Comparison of ENCODE assay signal across 32 mouse cellular contexts in the genomic region with DNA sequence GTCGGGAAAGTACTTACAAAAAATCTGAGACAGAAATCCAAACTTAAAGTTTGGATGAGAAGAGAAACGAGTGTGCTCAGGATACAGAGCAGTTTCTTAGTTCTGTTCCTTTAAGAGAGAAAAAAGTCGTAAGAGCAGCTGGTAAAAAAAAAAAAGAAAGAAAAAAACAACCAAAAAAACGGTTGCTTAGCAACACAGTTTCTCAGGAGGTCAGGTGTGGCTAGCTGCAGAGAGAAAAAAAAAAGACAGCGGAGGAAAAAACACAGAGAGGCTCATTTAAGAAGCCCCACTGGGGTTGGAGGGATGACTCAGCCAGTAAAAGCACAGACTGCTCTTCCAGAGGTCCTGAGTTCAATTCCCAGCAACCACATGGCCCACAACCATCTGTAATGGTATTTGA. TPM values are rescaled to one million over a fixed set of nuclear protein-coding genes. Genes with fewer than 3 reads are reported as not detected.
DNase-seq lines count a peak whose midpoint lies in the region; ATAC-seq and TF ChIP-seq lines count a peak whose summit lies in the region.
"Had no signal": no experiment of that assay in that cellular context is flagged by ENCODE, and none has a peak within 500 bp of the region (broad histone marks: within the 10 kb centered on the region; RNA-seq: fewer than 3 reads in every experiment).

No protein-coding gene starts in this region.

- TF ChIP-seq CTCF in brain, embryonic 14.5 days (IDR thresholded peaks at IDR 0.05; ENCODE audit: borderline replicate concordance, extremely low read depth, insufficient read depth, insufficient read length) = no peak
- TF ChIP-seq CTCF in layer of hippocampus, adult 2 months (conservative IDR thresholded peaks at IDR 0.05) = no peak

- 66% methylated on average over 5 of the region's 5 CpGs for WGBS in embryonic facial prominence, embryonic 14.5 days
- WGBS in embryonic facial prominence, embryonic 10.5 days = 78% methylated on average over 5 of the region's 5 CpGs
- 78% methylated on average over 5 of the region's 5 CpGs for WGBS in midbrain, embryonic 11.5 days
- WGBS in midbrain, embryonic 10.5 days = 87% methylated on average over 5 of the region's 5 CpGs

- H3K36me3 ChIP-seq in embryonic facial prominence, embryonic 14.5 days (ENCODE audit: control insufficient read depth, insufficient read depth, low read length) = no peaks in the 10 kb centered on the region
- peaks cover 7% of the 10 kb centered on the region for H3K36me3 ChIP-seq in embryonic facial prominence, embryonic 10.5 days (replicated peaks)
- no peaks in the 10 kb centered on the region for H3K36me3 ChIP-seq in midbrain, embryonic 11.5 days (ENCODE audit: control insufficient read depth, insufficient read depth, low read length)
- H3K36me3 ChIP-seq in midbrain, embryonic 10.5 days = peaks cover 4% of the 10 kb centered on the region; the same call in 1 of the 2 replicates
- H3K36me3 ChIP-seq in ES-E14 (ENCODE audit: control insufficient read depth, insufficient read depth, low read length, poor library complexity, severe bottlenecking) = no peaks in the 10 kb centered on the region
- H3K36me3 ChIP-seq: embryonic facial prominence, embryonic 13.5 days; forebrain, embryonic 12.5 days; heart, embryonic 10.5 days; heart, embryonic 15.5 days; intestine, embryonic 15.5 days; liver, embryonic 13.5 days; stomach, embryonic 15.5 days had no signal

- H3K4me2 ChIP-seq in embryonic facial prominence, embryonic 14.5 days (ENCODE audit: low read depth, low read length) = no peak overlapping the region
- no peak overlapping the region for H3K4me2 ChIP-seq in midbrain, embryonic 11.5 days
- H3K4me2 ChIP-seq: embryonic facial prominence, embryonic 13.5 days; forebrain, embryonic 12.5 days; heart, embryonic 15.5 days; intestine, embryonic 15.5 days; limb, embryonic 15.5 days; liver, embryonic 13.5 days; stomach, embryonic 15.5 days had no signal

- H3K9me3 ChIP-seq in embryonic facial prominence, embryonic 14.5 days (ENCODE audit: control insufficient read depth, low read length) = 0 out of 2 replicates have a peak, but pooled peaks cover 3% of the 10 kb centered on the region
- H3K9me3 ChIP-seq in embryonic facial prominence, embryonic 10.5 days = no peaks in the 10 kb centered on the region
- H3K9me3 ChIP-seq in midbrain, embryonic 11.5 days (ENCODE audit: control insufficient read depth, low read length) = no peaks in the 10 kb centered on the region
- H3K9me3 ChIP-seq in midbrain, embryonic 10.5 days (replicated peaks) = no peaks in the 10 kb centered on the region
- peaks cover 2% of the 10 kb centered on the region; the same call in 1 of the 2 replicates for H3K9me3 ChIP-seq in ES-E14 (ENCODE audit: control insufficient read depth, insufficient read depth, low read depth, low read length)
- H3K9me3 ChIP-seq: embryonic facial prominence, embryonic 13.5 days; forebrain, embryonic 12.5 days; heart, embryonic 10.5 days; heart, embryonic 15.5 days; intestine, embryonic 15.5 days; limb, embryonic 10.5 days; limb, embryonic 15.5 days; liver, embryonic 13.5 days; stomach, embryonic 15.5 days had no signal

- no peaks in the 10 kb centered on the region for H3K27me3 ChIP-seq in embryonic facial prominence, embryonic 14.5 days (replicated peaks; ENCODE audit: control insufficient read depth, insufficient read depth, low read length)
- no peaks in the 10 kb centered on the region for H3K27me3 ChIP-seq in embryonic facial prominence, embryonic 10.5 days (replicated peaks; ENCODE audit: low read depth, poor library complexity, severe bottlenecking)
- no peaks in the 10 kb centered on the region for H3K27me3 ChIP-seq in midbrain, embryonic 11.5 days (ENCODE audit: control insufficient read depth, insufficient read depth, low read length)
- H3K27me3 ChIP-seq in midbrain, embryonic 10.5 days (ENCODE audit: low read depth, poor library complexity, severe bottlenecking) = no peaks in the 10 kb centered on the region
- H3K27me3 ChIP-seq: embryonic facial prominence, embryonic 13.5 days; forebrain, embryonic 12.5 days; heart, embryonic 15.5 days; intestine, embryonic 15.5 days; limb, embryonic 15.5 days; liver, embryonic 13.5 days; stomach, embryonic 15.5 days had no signal

- no peak overlapping the region for H3K9ac ChIP-seq in embryonic facial prominence, embryonic 14.5 days (ENCODE audit: low read depth, low read length)
- H3K9ac ChIP-seq in midbrain, embryonic 11.5 days (ENCODE audit: low read length) = no peak overlapping the region
- H3K9ac ChIP-seq in ES-E14 (ENCODE audit: insufficient read depth, low read depth, low read length, poor library complexity, severe bottlenecking) = no peak overlapping the region
- H3K9ac ChIP-seq: embryonic facial prominence, embryonic 13.5 days; forebrain, embryonic 12.5 days; heart, embryonic 15.5 days; intestine, embryonic 15.5 days; limb, embryonic 15.5 days; liver, embryonic 13.5 days; stomach, embryonic 15.5 days had no signal

- in situ Hi-C loops in ES-E14 (cut with MboI; ENCODE audit: low sequenced_read_pairs in 2 of 2, unreplicated experiment in 2 of 2) = no loop called here

- no peak for TF ChIP-seq POLR2A in brain, embryonic 14.5 days (IDR thresholded peaks at IDR 0.05; ENCODE audit: borderline replicate concordance, extremely low read depth, insufficient read depth, insufficient read length, poor library complexity, severe bottlenecking)

- H3K4me3 ChIP-seq in embryonic facial prominence, embryonic 14.5 days (ENCODE audit: low read depth, low read length) = no peak overlapping the region
- no peak overlapping the region for H3K4me3 ChIP-seq in embryonic facial prominence, embryonic 10.5 days
- no peak overlapping the region for H3K4me3 ChIP-seq in midbrain, embryonic 11.5 days (ENCODE audit: low read depth, low read length)
- no peak overlapping the region for H3K4me3 ChIP-seq in midbrain, embryonic 10.5 days
- no peak overlapping the region for H3K4me3 ChIP-seq in ES-E14 (ENCODE audit: insufficient read depth in 1 of 2, low read depth in 1 of 2, low read length in 2 of 2, poor library complexity in 1 of 2, severe bottlenecking in 1 of 2)
- no peak overlapping the region for H3K4me3 ChIP-seq in layer of hippocampus, adult 2 months
- H3K4me3 ChIP-seq: embryonic facial prominence, embryonic 13.5 days; erythroblast, embryonic 14.5 days; forebrain, embryonic 12.5 days; heart, embryonic 10.5 days; heart, embryonic 15.5 days; intestine, embryonic 15.5 days; limb, embryonic 10.5 days; limb, embryonic 15.5 days; liver, embryonic 13.5 days; stomach, embryonic 15.5 days had no signal

- peak; percentile 23 for DNase-seq in embryonic facial prominence, embryonic 14.5 days (ENCODE audit: low spot score)
- no peak for DNase-seq in embryonic facial prominence, embryonic 10.5 days (ENCODE audit: low spot score)
- peak; percentile 73 for DNase-seq in midbrain, embryonic 11.5 days (ENCODE audit: low spot score, missing footprints)
- DNase-seq in midbrain, embryonic 10.5 days (ENCODE audit: low spot score) = no peak
- no peak for DNase-seq in ES-E14 (ENCODE audit: low read depth, low spot score)
- DNase-seq in brain, embryonic 14.5 days (ENCODE audit: low read depth) = peak; percentile 45
- no peak for DNase-seq in layer of hippocampus, adult 2 months (ENCODE audit: low spot score in 2 of 2)
- DNase-seq in cerebellum, adult 18-20 months = no peak
- DNase-seq: adrenal gland, adult 8-10 months; cerebellum, adult 11 months; cerebellum, adult 9-11 months; embryo, embryonic 11 days; gastrocnemius, postnatal 25 days; heart, adult 11 months; kidney, adult 2 months; kidney, postnatal 4 days; layer of hippocampus, adult 9-11 months; liver, embryonic 13.5 days; lung, adult 18-20 months; lung, postnatal 10 days; right cerebral cortex, postnatal 25 days; thymus, postnatal 25 days had no signal

- H3K4me1 ChIP-seq in embryonic facial prominence, embryonic 14.5 days (ENCODE audit: control insufficient read depth, insufficient read depth, low read length) = peaks cover 2% of the 10 kb centered on the region
- peaks cover 20% of the 10 kb centered on the region for H3K4me1 ChIP-seq in embryonic facial prominence, embryonic 10.5 days
- peaks cover 6% of the 10 kb centered on the region for H3K4me1 ChIP-seq in midbrain, embryonic 11.5 days (ENCODE audit: control insufficient read depth, insufficient read depth, low read length)
- H3K4me1 ChIP-seq in midbrain, embryonic 10.5 days = peaks cover 24% of the 10 kb centered on the region
- peaks cover 0 to 1% of the 10 kb centered on the region in 2 experiments; a peak in 1 of 4 replicates for H3K4me1 ChIP-seq in ES-E14 (ENCODE audit: control insufficient read depth in 2 of 2, insufficient read depth in 2 of 2, low read length in 2 of 2, poor library complexity in 1 of 2)

- no peak overlapping the region for H3K27ac ChIP-seq in embryonic facial prominence, embryonic 14.5 days (replicated peaks; ENCODE audit: low read depth, low read length)
- H3K27ac ChIP-seq in embryonic facial prominence, embryonic 10.5 days (replicated peaks) = no peak overlapping the region
- no peak overlapping the region for H3K27ac ChIP-seq in midbrain, embryonic 11.5 days (ENCODE audit: low read depth, low read length)
- no peak overlapping the region for H3K27ac ChIP-seq in midbrain, embryonic 10.5 days (replicated peaks)
- no peak overlapping the region for H3K27ac ChIP-seq in ES-E14 (ENCODE audit: insufficient read depth, low read depth, low read length, poor library complexity, severe bottlenecking)
- no peak overlapping the region for H3K27ac ChIP-seq in layer of hippocampus, adult 2 months
- H3K27ac ChIP-seq: embryonic facial prominence, embryonic 13.5 days; forebrain, embryonic 12.5 days; heart, embryonic 10.5 days; heart, embryonic 15.5 days; intestine, embryonic 15.5 days; limb, embryonic 10.5 days; limb, embryonic 15.5 days; liver, embryonic 13.5 days; macrophage; stomach, embryonic 15.5 days had no signal

- no peak for ATAC-seq in embryonic facial prominence, embryonic 14.5 days (ENCODE audit: low read depth)
- ATAC-seq in midbrain, embryonic 11.5 days (ENCODE audit: low FRiP score) = no peak
- ATAC-seq: intestine, embryonic 15.5 days had no signal

RNA-seq across cellular contexts. Expression of gene Tmed9, which starts 0.8 kb away (rescaled TPM):
- 66.2 and 85.4 TPM in 2 replicates for polyA plus RNA-seq in embryonic facial prominence, embryonic 14.5 days (2014; fragmentation: Nextera tagmentation; extraction: Ambion mirVana)
- 120 and 121 TPM in 2 replicates for polyA plus RNA-seq in embryonic facial prominence, embryonic 10.5 days (2016; fragmentation: Nextera tagmentation; extraction: Ambion mirVana)
- polyA plus RNA-seq in midbrain, embryonic 11.5 days (2014; fragmentation: Nextera tagmentation; extraction: Ambion mirVana) = 50.0 and 50.8 TPM in 2 replicates
- 114 and 126 TPM in 2 replicates for polyA plus RNA-seq in midbrain, embryonic 10.5 days (2016; fragmentation: Nextera tagmentation; extraction: Ambion mirVana)
- 363 and 460 TPM in 2 replicates for total RNA-seq in ES-E14 (2012; rRNA removed)
- polyA plus RNA-seq in brain, embryonic 14.5 days (2012; rRNA removed) = 98.7 and 99.3 TPM in 2 replicates
- total RNA-seq in layer of hippocampus, adult 2 months (2021) = 100 to 1,000 TPM; 133 to 138 TPM

RNA-seq across cellular contexts. Expression of gene Fam193b, which starts 3.4 kb away (rescaled TPM):
- 30.5 and 32.1 TPM in 2 replicates for polyA plus RNA-seq in embryonic facial prominence, embryonic 14.5 days (2014; fragmentation: Nextera tagmentation; extraction: Ambion mirVana)
- 62.7 and 67.3 TPM in 2 replicates for polyA plus RNA-seq in embryonic facial prominence, embryonic 10.5 days (2016; fragmentation: Nextera tagmentation; extraction: Ambion mirVana)
- 39.9 and 40.8 TPM in 2 replicates for polyA plus RNA-seq in midbrain, embryonic 11.5 days (2014; fragmentation: Nextera tagmentation; extraction: Ambion mirVana)
- polyA plus RNA-seq in midbrain, embryonic 10.5 days (2016; fragmentation: Nextera tagmentation; extraction: Ambion mirVana) = 56.7 and 63.1 TPM in 2 replicates
- 50.8 and 77.5 TPM in 2 replicates for total RNA-seq in ES-E14 (2012; rRNA removed)
- 161 and 190 TPM in 2 replicates for polyA plus RNA-seq in brain, embryonic 14.5 days (2012; rRNA removed)
- total RNA-seq in layer of hippocampus, adult 2 months (2021) = 10 to 100 TPM; 95.3 to 97.7 TPM

RNA-seq across cellular contexts. Expression of gene B4galt7, which starts 25.4 kb away (rescaled TPM):
- polyA plus RNA-seq in embryonic facial prominence, embryonic 14.5 days (2014; fragmentation: Nextera tagmentation; extraction: Ambion mirVana) = 9.3 and 10.3 TPM in 2 replicates
- 30.1 and 32.0 TPM in 2 replicates for polyA plus RNA-seq in embryonic facial prominence, embryonic 10.5 days (2016; fragmentation: Nextera tagmentation; extraction: Ambion mirVana)
- 16.0 and 21.4 TPM in 2 replicates for polyA plus RNA-seq in midbrain, embryonic 11.5 days (2014; fragmentation: Nextera tagmentation; extraction: Ambion mirVana)
- 30.5 and 37.6 TPM in 2 replicates for polyA plus RNA-seq in midbrain, embryonic 10.5 days (2016; fragmentation: Nextera tagmentation; extraction: Ambion mirVana)
- total RNA-seq in ES-E14 (2012; rRNA removed) = 21.0 and 24.3 TPM in 2 replicates
- 47.2 and 57.5 TPM in 2 replicates for polyA plus RNA-seq in brain, embryonic 14.5 days (2012; rRNA removed)
- 10 to 100 TPM; 22.8 to 24.3 TPM for total RNA-seq in layer of hippocampus, adult 2 months (2021)

RNA-seq across cellular contexts. Expression of gene Ddx41, which starts 37.9 kb away (rescaled TPM):
- polyA plus RNA-seq in embryonic facial prominence, embryonic 14.5 days (2014; fragmentation: Nextera tagmentation; extraction: Ambion mirVana) = 56.6 and 69.5 TPM in 2 replicates
- 90.0 and 93.5 TPM in 2 replicates for polyA plus RNA-seq in embryonic facial prominence, embryonic 10.5 days (2016; fragmentation: Nextera tagmentation; extraction: Ambion mirVana)
- 66.7 and 73.8 TPM in 2 replicates for polyA plus RNA-seq in midbrain, embryonic 11.5 days (2014; fragmentation: Nextera tagmentation; extraction: Ambion mirVana)
- 86.3 and 92.0 TPM in 2 replicates for polyA plus RNA-seq in midbrain, embryonic 10.5 days (2016; fragmentation: Nextera tagmentation; extraction: Ambion mirVana)
- total RNA-seq in ES-E14 (2012; rRNA removed) = 85.9 and 120 TPM in 2 replicates
- polyA plus RNA-seq in brain, embryonic 14.5 days (2012; rRNA removed) = 92.4 and 109 TPM in 2 replicates
- 10 to 100 TPM; 56.2 to 60.6 TPM for total RNA-seq in layer of hippocampus, adult 2 months (2021)

RNA-seq across cellular contexts. Expression of gene Dok3, which starts 45.2 kb away (rescaled TPM):
- 2.5 and 3.8 TPM in 2 replicates for polyA plus RNA-seq in embryonic facial prominence, embryonic 14.5 days (2014; fragmentation: Nextera tagmentation; extraction: Ambion mirVana)
- 3.6 and 4.2 TPM in 2 replicates for polyA plus RNA-seq in embryonic facial prominence, embryonic 10.5 days (2016; fragmentation: Nextera tagmentation; extraction: Ambion mirVana)
- 1.9 TPM in 2 replicates for polyA plus RNA-seq in midbrain, embryonic 11.5 days (2014; fragmentation: Nextera tagmentation; extraction: Ambion mirVana)
- polyA plus RNA-seq in midbrain, embryonic 10.5 days (2016; fragmentation: Nextera tagmentation; extraction: Ambion mirVana) = 3.1 and 3.6 TPM in 2 replicates
- 0.98 and 1.7 TPM in 2 replicates for total RNA-seq in ES-E14 (2012; rRNA removed)
- 15.9 and 20.0 TPM in 2 replicates for polyA plus RNA-seq in brain, embryonic 14.5 days (2012; rRNA removed)
- 10 to 100 TPM; 12.2 to 13.7 TPM for total RNA-seq in layer of hippocampus, adult 2 months (2021)

Comparison
In these comparisons a context has a peak if more than half of its experiments do, and no peak if none do; other contexts are left out.
1. DNase-seq: peak in embryonic facial prominence, embryonic 14.5 days (single experiment), midbrain, embryonic 11.5 days (single experiment) and brain, embryonic 14.5 days (single experiment); none in embryonic facial prominence, embryonic 10.5 days (single experiment), midbrain, embryonic 10.5 days (single experiment), ES-E14 (single experiment), layer of hippocampus, adult 2 months (0 of 2) and cerebellum, adult 18-20 months (0 of 2).